Mouse (Mus musculus) kidney, adult 11 months (tissue): ENCODE results near the gene Gnai1.
"Not testable (repeated sequence)": the region's sequence is repeated elsewhere in the genome, so short reads cannot be mapped to it uniquely, and the experiment has no call there.

Experiments
- DNase-seq: peaks from one replicate; pipeline ENCODE4 v3.0.0; 2022

Gnai1 gene

DNA sequence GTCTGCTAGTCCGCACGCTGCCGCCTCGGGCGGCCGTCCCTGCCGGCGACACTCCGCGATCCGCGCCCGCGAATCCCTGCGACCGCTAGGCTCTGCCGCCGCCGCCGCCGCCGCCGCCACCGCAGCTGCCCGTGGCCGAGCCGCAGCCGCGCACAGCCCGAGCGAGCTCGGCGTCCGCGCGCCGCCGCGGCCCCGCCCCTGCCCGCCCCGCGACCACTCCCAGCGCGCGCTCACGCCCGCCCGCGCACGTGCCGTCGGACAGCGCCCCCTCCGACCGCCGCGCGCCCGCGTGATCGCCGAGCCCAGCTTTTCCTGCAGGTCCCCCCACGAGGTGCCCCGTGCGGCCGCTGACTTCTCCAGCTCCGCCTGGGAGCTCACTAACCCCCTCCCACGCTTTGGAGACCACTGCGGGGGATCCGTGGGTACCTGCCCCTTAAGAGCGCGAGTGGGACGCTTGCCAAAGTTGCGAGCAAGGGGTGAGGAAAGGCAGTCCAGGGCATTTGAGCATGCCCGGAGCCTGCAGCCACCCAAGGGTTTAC is at the start of gene Gnai1:
Gene Gnai1 (minus strand): TSS at position 75 of the 539 bp plus-strand sequence.
- peak; percentile 70 for DNase-seq

DNA sequence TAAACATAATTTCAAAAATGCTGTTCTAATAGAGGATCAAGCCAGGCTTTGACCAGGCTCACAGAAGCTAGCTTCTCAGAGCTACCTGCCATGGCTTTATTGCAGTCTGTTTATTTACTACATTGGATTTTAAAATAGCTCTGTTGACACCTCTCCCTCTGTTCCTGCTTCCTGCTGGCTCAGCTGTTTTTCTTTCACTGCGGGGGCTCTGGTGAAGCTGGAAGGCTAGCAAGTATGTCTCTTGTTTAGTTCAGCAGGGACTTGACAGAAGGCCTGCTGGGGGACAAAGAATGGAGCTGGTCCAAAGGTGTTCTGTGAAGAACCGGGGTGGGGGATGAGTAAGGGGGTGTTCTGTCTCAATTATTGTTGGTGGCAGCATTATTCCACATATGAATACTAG is 7.7 kb upstream of the Gnai1 start:
- DNase-seq, result no peak

DNA sequence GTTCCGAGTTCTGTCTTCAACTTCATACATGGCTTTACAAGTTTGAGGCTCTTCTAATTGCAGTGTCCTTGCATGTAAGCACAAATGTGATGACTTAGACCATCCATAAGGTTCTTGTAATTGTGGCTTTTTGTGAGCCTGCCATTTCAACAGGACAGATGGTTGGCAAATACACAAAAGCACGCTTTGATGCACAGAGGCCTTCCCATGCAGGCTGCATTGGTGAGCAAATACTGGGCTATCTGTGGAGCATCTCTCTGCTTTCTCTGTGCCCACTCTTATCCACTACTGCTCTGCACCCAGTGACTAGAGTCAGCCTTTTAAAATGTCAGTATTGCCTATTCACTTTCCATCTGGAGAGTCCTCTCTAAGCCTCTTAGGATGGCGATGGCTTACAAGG is 5.3 kb upstream of the Gnai1 start:
- DNase-seq, result no peak

DNA sequence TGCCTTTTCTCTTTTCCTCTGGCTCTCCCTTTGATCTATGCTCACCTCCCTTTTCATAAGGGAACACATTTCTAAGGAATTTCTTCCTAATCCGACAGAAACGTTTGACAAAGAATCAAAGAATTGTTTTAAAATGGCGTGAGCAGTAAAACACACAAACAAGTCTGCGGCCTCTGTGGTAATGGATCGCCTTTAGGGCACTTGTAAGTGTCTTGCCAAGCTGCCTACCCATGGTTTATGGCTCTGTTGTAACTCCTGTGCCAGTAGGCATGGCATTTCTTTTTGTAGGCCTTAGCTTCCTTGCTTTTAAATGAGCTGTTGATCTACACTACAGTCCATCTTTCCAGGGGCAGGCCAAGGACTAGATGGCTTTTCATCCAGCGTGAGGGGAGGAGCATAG is 801 bp upstream of the Gnai1 start:
- DNase-seq, result no peak

DNA sequence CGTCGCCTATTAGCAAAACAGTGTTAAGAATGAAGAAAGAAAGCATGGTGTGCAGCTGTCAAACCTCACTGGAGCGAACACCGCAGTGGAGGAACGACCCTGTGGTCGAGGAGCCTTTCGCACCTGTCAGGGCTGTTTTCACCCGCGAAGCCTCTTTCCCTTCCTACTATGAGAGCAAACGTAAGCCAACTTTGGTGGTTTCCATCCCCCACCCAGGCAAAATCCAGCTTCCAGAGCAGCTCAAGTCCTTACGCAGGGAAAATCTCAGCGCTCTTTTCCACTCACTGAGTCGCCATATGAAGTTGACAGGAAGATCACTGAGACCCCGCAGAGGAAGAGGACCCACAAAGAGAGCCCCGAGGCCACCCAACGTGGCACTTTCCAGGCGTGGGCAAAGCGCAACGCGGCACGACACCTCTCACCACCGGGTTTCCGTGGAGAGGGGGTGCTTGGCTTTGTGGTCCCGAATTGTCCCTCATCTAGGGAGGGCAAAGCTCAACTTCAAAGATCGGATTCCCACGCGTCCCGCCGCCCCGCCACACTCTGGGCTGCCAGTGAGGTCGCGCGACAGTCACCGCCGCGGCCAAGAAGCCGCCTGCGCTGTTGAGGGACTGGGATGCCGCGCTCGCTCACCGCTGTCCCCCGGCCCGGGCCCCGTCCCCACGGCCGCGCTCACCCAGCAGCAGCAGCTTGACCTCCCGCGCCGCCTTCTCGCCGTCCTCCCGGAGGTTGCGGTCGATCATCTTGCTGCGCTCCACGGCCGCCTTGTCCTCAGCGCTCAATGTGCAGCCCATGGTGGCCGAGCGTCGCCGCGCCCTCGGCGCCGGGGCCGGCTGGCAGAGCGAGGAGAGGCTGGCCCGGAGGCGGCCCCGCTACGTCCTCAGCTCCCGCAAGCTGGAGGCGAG is 527 bp downstream of the Gnai1 start:
- peak; percentile 38 for DNase-seq

DNA sequence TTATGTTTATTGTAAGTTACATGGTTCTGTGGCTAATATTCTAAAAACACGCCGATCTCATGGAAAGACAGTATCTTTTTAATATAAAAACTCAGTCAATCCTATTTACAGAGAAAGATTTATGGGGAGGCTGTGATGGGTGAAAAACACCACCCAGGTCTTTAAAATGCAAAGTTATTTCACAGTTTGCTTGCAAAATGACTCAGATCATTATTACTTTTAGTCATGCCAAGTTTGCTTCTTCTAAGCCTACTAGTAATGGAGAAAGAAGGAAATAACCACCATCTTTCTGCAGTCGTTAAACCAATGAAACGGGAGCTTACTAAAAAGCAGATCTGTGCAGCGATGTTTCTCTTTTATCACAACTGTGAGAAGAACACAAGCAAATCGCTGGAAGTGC is 1.4 kb downstream of the Gnai1 start:
- no peak for DNase-seq

DNA sequence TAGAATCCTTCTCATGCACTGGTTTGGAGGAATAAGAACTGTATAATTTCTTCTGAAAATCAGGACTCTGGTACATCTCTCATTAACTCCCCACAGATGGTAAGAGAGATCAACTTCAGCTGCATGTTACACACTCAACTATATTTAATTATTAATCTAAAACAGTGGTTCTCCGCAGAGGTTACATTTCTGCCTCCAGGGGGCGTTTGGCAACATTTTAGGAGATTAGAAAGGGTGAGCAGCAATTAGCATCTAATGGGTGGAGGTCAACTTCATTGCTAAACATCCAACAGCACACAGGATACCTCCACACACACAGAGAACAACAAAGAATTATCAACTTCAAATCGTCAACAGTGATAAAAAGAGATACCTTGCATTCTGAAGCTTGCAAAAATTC is 2.0 kb downstream of the Gnai1 start:
- DNase-seq, result peak; percentile 73

DNA sequence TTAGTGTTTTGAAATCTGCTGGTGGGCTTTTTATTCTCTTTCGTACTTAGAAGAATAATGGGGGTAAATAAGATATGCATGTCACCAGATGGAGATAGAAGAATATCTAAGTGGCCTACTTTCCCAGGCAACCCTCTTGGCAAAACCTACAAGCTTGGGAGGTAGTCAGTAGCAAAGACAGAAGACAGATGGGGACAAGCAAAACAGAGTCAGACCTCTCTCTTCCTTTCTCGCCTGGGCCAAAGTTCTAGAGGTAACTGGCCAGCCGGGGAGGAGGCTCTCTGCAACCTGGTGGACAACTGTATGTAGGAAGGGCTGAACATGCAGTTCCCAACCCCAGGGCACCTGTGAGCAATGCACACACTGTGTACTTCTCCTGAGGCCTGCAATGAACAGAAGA is 12.9 kb downstream of the Gnai1 start:
- no peak for DNase-seq

DNA sequence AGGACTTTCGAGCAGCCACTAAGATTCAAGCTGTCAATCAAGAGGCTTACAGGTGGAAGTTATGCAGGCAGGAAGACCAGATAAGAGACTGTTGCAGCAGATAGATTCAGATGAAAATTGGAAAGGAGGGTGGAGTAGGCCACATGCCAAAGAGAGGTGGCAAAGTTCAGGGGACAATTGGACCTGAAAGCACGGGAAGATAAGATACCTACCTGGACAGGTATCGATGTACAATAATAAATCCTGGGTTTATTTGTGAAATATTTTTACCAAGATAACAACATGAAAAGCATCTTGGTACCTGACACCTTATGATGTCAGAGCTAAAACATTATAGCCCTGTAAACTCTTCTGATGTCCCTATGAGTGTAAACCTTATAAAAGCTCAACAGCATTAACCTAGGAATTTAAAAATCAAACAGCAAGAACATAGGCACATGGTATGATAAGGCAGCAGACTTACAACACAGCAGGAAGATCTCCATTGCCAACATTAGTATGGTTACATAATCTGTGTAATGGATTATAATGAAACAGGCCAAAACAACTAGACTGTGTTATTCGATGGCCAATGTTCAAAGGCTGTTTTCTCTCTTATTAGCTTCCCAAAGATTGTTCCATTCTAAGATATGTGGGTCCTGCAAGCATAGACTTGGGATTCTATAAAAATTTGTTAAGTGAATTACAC is 16.6 kb downstream of the Gnai1 start:
- no peak for DNase-seq

DNA sequence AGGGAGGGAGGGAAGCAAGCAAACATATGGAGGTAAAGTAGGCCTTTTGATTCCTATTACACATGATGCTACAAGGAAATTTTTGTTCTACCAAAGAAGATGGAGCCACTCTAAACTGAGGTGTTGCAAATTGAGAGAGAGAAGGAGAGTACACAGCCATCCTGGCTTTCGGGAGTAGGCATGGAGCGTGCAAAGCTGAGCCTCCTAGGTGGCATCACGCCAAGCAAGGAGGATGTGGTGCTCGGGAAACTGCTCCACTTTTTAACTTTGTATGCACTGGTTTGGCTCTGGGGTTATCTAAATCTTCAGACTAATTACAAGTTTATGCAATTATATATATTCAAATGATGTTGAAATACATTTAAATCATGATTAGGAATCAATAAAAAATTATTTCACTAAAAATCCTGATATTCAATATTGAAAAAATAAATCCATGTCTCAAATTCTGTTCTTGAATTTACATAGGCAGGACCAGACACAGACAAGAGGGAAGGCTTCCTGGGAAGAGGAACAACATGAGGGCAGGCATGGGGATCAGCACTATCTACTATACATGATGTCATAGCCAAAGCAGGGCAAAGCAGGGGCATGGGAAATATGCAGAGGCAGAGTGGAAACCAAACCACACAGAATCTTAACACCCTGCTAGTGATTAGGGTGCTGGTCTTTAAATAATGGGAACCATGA is 17.2 kb downstream of the Gnai1 start:
- no peak for DNase-seq

DNA sequence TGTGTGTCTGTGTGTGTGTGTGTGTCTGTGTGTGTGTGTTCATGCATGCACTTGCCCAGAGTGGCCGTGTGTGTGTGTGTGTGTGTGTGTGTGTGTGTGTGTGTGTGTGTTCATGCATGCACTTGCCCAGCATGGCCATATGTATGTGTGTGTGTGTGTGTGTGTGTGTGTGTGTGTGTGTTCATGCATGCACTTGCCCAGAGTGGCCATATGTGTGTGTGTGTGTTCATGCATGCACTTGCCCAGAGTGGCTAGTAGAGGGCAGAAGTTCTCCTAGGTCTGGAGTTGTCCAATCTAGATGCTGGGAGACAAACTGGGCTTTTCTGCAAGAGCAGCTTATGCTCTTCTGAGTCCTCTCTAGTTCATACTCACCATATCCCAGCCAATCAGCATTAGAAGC is 18.3 kb downstream of the Gnai1 start:
- DNase-seq, result not testable (repeated sequence)

DNA sequence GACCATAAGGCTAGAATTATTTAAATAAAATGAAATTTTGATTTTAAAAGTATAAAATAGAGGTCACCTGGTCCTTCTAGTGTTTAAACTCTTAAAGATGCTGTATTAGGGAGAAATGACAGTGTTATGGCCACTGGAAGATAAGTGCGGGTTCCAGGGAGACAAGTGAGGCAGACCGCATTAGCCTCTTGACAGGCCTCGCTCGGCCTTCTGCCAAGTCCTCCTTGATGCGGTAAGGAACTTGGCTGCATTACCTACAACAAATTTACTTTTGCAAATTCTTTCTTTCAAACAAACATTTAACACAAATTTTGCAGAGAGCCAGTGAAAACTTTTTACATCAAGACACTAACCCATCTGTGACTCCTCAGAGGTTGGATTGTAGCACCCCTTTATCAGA is 27.9 kb downstream of the Gnai1 start:
- no peak for DNase-seq

DNA sequence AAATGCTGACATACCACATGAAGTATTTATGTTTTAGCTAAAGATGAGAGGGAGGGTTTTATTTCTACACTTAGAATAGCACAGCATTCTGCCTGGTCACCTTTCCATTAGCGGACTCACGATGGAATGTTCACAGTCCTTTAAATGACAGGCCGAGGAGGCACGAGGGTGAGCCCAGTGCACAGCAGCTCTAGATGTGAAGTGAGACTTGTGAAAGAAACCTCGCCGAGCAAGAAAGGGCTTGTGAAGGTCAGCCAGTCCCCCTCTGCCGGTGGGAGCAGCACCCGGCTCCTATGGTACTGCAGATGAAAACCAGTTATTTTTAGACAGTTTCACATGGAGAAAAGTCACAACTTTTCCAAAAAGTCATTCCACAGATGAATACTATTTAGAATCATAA is 29.4 kb downstream of the Gnai1 start:
- DNase-seq, result peak; percentile 15

DNA sequence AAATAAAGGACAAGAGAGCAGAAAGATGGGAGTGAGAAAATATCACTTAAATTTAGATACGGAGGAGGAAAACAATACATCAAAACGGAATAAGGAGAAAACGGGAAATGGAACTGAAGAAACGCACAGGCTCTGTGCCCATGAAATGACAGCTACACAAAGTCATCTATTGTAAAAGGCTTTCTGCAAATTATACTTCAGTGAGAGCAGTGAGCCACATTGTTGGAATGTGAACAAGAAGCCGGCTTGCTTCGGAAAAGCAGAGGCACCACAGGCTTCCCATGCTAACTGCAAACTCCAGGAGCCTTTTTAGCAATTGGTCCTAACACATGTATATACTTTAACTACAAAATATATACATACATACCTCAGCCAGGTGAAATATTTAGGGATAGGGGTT is 34.0 kb downstream of the Gnai1 start:
- no peak for DNase-seq

DNA sequence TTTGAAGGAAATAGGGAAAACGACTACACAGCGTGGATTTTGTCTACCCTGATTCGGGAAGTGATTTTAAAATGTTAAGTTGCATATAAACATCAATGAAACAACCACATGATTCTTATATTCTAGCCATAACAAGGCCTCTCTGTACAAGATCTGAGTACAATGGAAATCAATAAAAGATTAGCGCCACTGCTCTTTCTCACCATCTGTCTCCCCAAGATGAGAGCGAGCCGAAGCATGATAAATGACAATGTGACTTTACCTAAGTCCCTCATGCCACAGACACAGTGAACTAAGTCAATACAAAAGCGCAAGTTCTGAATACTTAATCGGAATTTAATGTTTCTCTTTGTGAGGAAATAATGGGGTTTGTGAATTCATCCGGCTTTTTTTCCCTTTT is 36.6 kb downstream of the Gnai1 start:
- no peak for DNase-seq

DNA sequence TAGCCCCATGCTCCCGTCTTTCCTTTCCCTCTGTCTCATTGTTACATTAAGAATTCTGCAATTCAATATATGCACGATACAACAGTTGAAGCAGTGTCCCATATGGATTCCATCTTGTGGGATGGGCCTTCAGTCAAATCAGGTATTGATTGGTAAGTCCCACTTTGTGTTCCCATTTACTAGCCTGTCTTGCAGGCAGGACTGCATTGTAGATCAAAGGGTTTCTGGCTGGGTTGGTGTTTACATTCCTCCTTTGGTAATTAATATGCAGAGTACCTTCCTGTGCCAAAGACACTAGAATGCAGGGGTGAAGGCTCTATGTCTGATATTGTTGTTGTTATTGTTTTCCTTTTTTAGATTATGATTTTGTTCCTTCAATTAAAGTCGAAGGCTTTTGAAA is 38.5 kb downstream of the Gnai1 start:
- DNase-seq, result no peak

DNA sequence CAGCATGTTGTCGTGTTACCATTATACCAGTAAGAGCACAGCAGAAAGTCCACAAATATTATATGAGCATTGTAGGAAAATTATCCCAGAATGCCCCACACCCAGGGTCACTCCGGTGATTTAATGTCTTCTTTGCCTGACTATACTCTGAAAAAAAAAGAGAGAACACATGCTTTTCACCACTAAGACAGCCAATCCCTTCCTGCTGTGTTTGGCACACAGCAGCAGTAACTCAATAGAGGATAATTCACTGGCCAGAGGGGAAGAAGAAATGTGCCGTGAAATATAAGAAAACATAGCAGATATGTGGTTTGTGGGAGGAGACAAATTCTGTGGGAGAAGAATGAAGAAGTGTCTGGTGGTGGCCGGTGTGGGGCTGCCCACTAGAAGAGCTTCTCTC is 41.3 kb downstream of the Gnai1 start:
- no peak for DNase-seq

DNA sequence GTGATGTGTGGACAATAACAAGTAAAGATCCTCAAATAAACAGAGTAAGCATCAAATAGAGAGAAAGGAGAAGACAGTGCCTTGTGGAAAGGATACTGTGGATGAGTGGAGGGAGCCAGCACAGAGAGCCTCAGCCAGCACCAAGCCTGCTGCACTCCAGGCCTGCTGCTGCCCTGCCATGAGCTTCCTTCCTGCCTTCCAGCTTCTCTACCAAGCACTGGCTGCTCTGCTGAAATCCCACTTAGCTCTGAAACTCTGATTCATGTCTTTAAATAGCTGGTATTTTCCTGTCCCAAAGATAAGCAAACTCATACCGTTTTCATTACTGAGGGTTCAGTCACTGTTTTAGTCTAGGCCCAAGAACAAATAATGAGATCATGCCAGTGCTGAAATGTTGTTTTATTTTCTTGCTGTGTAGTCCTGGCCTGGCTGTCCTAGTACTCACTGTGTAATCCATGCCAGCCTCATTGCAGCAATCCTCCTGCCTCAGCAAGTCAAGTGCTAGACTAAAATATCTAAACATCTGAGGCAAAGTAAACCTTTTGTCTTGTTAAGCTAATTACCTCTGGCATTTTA is 52.8 kb downstream of the Gnai1 start:
- no peak for DNase-seq

DNA sequence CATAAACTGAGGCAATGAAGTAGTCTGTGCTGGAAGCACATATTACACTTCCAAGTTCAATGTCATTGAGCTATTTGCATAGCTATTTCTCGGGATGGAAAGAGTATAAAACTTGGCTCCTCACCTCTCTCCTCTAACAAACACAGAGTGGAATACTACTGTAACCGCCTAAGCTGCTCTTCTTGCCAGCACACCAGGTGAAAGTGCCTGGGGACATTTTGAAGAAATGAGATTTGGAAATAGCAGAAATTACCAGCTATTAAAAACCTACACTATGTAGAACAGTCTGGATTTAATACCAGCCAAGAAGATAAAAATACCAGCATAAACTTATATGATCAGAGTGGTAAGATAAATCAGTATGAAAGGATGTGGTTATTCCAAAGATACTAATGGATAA is 63.6 kb downstream of the Gnai1 start:
- DNase-seq, result no peak

DNA sequence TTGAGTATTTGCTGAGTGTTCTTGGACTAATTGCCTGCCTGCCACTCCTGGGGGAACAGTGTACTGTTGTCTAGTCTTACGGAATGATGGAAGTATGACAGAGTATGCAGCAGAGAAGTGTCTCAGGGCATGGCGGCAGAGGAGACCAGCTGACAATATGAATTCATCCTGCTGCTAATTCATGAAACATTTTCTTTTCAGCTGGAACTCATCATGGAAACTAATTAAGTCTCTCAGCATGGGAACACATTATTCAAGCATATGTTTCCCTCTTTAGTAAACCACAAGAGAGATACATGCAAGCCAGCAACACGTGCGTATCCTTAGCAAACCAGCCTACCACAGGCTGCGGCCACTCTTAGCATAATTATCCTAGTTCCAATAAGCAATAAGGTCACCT is 67.4 kb downstream of the Gnai1 start:
- no peak for DNase-seq

DNA sequence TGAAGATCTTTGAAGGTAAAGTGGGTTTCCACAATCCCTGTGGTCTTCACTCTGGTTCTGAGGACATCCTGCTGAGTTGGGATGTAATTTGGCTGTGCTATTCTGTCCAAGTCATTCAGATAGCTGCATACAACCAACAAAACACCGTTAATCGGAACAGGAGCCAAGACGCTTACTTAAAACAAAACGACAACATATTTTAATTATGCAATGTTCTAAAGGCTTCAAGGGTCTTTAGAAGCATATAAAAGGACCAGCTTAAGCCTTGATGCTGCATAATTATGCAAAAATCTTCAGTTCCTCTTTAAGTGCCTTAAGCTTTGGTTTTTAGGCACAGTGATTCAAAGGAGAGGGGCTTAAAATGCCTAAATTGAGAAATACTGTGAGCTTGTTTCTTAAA is 70.6 kb downstream of the Gnai1 start:
- DNase-seq, result no peak

DNA sequence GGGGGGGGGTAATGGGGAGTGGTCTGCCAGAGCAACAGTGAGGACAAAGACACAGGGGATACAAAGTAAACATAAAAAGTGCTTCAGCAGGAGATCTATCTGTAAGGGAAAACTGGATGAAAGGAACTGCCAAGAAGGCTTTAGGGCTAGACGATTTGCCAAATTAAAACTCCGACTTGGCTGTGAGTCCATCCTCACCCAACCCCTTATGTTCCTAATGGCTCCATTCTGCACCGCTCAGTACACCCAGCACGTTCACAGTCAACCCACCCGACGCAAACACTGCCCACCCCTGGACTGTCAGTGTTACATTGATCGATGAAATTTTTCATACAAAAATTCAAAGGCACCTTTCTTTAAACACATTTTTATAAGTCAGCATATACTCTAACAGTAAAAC is 71.5 kb downstream of the Gnai1 start:
- no peak for DNase-seq

DNA sequence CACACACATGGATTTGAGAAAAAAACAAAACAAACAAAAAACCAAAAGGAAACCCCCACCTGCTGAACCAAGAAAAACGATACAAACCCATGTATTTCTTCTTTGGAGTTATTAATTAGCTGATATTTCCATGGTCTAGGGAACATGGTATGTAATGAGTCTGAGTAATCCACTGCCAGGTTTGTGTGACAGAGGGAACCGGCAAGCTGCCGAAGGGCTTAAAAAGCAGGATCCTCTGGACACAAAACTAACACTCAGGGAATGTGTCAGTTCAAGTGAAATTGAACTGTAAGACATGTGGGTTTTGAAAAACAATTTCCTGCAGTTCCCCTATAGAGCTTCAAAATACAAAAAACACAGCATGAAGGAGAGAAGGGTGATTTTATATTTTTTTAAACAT is 72.1 kb downstream of the Gnai1 start:
- DNase-seq, result no peak
